Mouse (Mus musculus) CD8-positive naive resting alpha-beta T cell, adult 2 months (primary cell): ENCODE data around the gene Itpripl1.

ENCODE experiments used
- DNase-seq, 2 experiments: peaks; one replicate each; pipeline ENCODE4 v3.0.0; 2022; ENCODE audit warnings: low read depth in 2 of 2, low spot score in 2 of 2

Gene Itpripl1

GRCm38 (mm10) chr2:127143158-127144063, at the start of gene Itpripl1:
Gene Itpripl1 (minus strand): TSS chr2:127143442.
- peak; percentile 38 to 57 for DNase-seq

GRCm38 (mm10) chr2:127189574-127189973, 46.3 kb upstream of the Itpripl1 start:
- DNase-seq, result no peak

- DNase-seq, result peak; percentile 63
Measured at GRCm38 (mm10) chr2:127182598-127183381, 39.5 kb upstream of the Itpripl1 start.

- DNase-seq, result peak; percentile 18 to 58
Measured at GRCm38 (mm10) chr2:127166261-127166660, 23.0 kb upstream of the Itpripl1 start.

- DNase-seq, result no peak
Measured at GRCm38 (mm10) chr2:127165675-127166074, 22.4 kb upstream of the Itpripl1 start.

GRCm38 (mm10) chr2:127145699-127146098, 2.5 kb upstream of the Itpripl1 start:
- DNase-seq, result no peak

GRCm38 (mm10) chr2:127142577-127143157, 575 bp downstream of the Itpripl1 start:
- DNase-seq, result peak in 1 of 2 experiments; percentile 5

GRCm38 (mm10) chr2:127142031-127142430, 1.2 kb downstream of the Itpripl1 start:
- DNase-seq, result no peak

GRCm38 (mm10) chr2:127140011-127140410, 3.2 kb downstream of the Itpripl1 start:
- no peak for DNase-seq

GRCm38 (mm10) chr2:127139605-127140004, 3.6 kb downstream of the Itpripl1 start:
- DNase-seq, result no peak

GRCm38 (mm10) chr2:127139094-127139493, 4.1 kb downstream of the Itpripl1 start:
- no peak for DNase-seq

GRCm38 (mm10) chr2:127138449-127138848, 4.8 kb downstream of the Itpripl1 start:
- DNase-seq, result no peak

GRCm38 (mm10) chr2:127137838-127138420, 5.3 kb downstream of the Itpripl1 start:
- DNase-seq, result no peak

- DNase-seq, result no peak
Measured at GRCm38 (mm10) chr2:127136979-127137378, 6.3 kb downstream of the Itpripl1 start.

GRCm38 (mm10) chr2:127135255-127135654, 8.0 kb downstream of the Itpripl1 start:
- DNase-seq, result peak in 1 of 2 experiments; percentile 26

- peak; percentile 95 to 98 for DNase-seq
Measured at GRCm38 (mm10) chr2:127133621-127134461, 9.4 kb downstream of the Itpripl1 start, which contains the start of gene Ncaph. Gene Ncaph (minus strand): TSS chr2:127133954.

GRCm38 (mm10) chr2:127131353-127131752, 11.9 kb downstream of the Itpripl1 start:
- no peak for DNase-seq

- no peak for DNase-seq
Measured at GRCm38 (mm10) chr2:127128926-127129325, 14.3 kb downstream of the Itpripl1 start.

- no peak for DNase-seq
Measured at GRCm38 (mm10) chr2:127121591-127122235, 21.5 kb downstream of the Itpripl1 start.

GRCm38 (mm10) chr2:127108986-127109385, 34.3 kb downstream of the Itpripl1 start:
- no peak for DNase-seq
